Mouse (Mus musculus) heart, adult 18-20 months (tissue): ENCODE results near the gene Mterf1a. TPM values are rescaled to one million over a fixed set of nuclear protein-coding genes. Genes with fewer than 3 reads are reported as not detected.

Source experiments
- total RNA-seq, 2 experiments: library from RNA; stranded (reverse); gene quantifications; 2 replicates each; pipeline ENCODE4 v1.2.3; 2021

Mterf1a gene
- total RNA-seq, 2 experiments from 2014 or later: 3.1 to 4.7 TPM

Other genes starting within 250 kb of the Mterf1a start
- not detected for gene Tmbim7, start 242.8 kb downstream of the Mterf1a start, total RNA-seq
- gene Gatad1, start 236.7 kb downstream of the Mterf1a start, total RNA-seq: 10 to 100 TPM; 90.0 to 90.6 TPM
- 10 to 100 TPM; 22.6 to 27.3 TPM for gene Ankib1, start 91.0 kb downstream of the Mterf1a start, total RNA-seq
- 10 to 100 TPM; 25.0 to 31.7 TPM for gene Krit1, start 90.7 kb downstream of the Mterf1a start, total RNA-seq
- gene Lrrd1, start 48.8 kb downstream of the Mterf1a start, total RNA-seq: not detected
- 10 to 100 TPM; 43.3 to 47.3 TPM for gene Akap9, start 34.1 kb upstream of the Mterf1a start, total RNA-seq
- gene Cyp51, start 210.8 kb upstream of the Mterf1a start, total RNA-seq: 1 to 10 TPM; 6.4 to 7.3 TPM